Mouse (Mus musculus): ENCODE measurements around the gene Hnrnpdl.

DNA sequence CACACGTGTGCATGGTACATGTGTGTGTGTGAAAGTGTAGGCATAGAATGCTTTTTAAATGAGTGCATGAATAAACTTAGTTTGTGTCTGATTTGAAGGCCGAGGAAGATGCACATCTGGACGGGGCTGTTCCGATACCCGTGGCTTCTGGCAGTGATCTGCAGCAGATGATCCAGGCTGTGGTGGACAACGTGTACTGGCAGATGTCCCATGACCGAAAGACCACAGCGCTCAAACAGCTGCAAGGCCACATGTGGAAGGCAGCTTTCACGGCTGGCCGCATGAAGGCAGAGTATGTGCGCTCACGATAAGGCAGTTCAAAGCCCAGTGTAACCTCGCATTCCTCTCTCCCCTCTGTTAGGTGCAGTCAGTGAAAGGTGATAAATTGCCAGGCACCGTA lies 21.4 kb upstream of the Hnrnpdl start:
- TF ChIP-seq CTCF (IDR thresholded peaks at IDR 0.05; ENCODE audit: extremely low read depth, insufficient read depth, low read length) (no peak), POLR2A (IDR thresholded peaks at IDR 0.05; ENCODE audit: extremely low read depth, insufficient read depth, low read length) (no peak)
